Mouse (Mus musculus): Measurements from ENCODE around the gene Nipsnap2. TPM values are rescaled to one million over a fixed set of nuclear protein-coding genes. Genes with fewer than 3 reads are reported as not detected.

The Nipsnap2 gene
- total and polyA plus RNA-seq, 3 experiments = 56.0 to 76.7 (median 59.9) TPM

- Histone ChIP-seq H3K4me3 (ENCODE audit: low read depth, low read length) (peak overlapping the region; percentile 79), H3K36me3 (replicated peaks) (peaks cover 29% of the 10 kb centered on the region), H3K4me1 (ENCODE audit: insufficient read depth, low read depth, low read length) (peaks cover 61% of the 10 kb centered on the region), H3K27me3 (ENCODE audit: insufficient read depth, low read length) (no peaks in the 10 kb centered on the region), H3K9me3 (replicated peaks) (no peaks in the 10 kb centered on the region)
- TF ChIP-seq POLR2AphosphoS5 (IDR thresholded peaks at IDR 0.05; ENCODE audit: insufficient replicate concordance, low read depth, low read length) = no peak
- TF ChIP-seq TAL1 (conservative IDR thresholded peaks at IDR 0.05; ENCODE audit: low read depth, low read length) = no peak
- TF ChIP-seq GATA1 (IDR thresholded peaks at IDR 0.05; ENCODE audit: borderline replicate concordance, low read length) = no peak
- no peak for TF ChIP-seq CTCF (IDR thresholded peaks at IDR 0.05; ENCODE audit: low read depth, low read length)
- no peak for TF ChIP-seq GATA2 (IDR thresholded peaks at IDR 0.05; ENCODE audit: borderline replicate concordance, low read depth, low read length)
- DNase-seq (ENCODE audit: low spot score) (no peak), ATAC-seq (ENCODE audit: extremely low read depth, insufficient number of reproducible peaks, low FRiP score, poor library complexity, severe bottlenecking) (no peak)
These were observed 1.0 kb downstream of the Nipsnap2 start for GRCm38 (mm10) chr5:129725774-129726392.

GRCm38 (mm10) chr5:129726784-129727183 is 1.9 kb downstream of the Nipsnap2 start:
- Histone ChIP-seq H3K9me3 (replicated peaks) (no peaks in the 10 kb centered on the region), H3K4me1 (ENCODE audit: insufficient read depth, low read depth, low read length) (peaks cover 66% of the 10 kb centered on the region), H3K36me3 (replicated peaks) (peaks cover 31% of the 10 kb centered on the region), H3K27me3 (ENCODE audit: insufficient read depth, low read length) (no peaks in the 10 kb centered on the region), H3K4me3 (ENCODE audit: low read depth, low read length) (peak overlapping the region; percentile 48; the same call in 1 of the 2 replicates)
- TF ChIP-seq GATA1 (IDR thresholded peaks at IDR 0.05; ENCODE audit: borderline replicate concordance, low read length) = no peak
- TF ChIP-seq CTCF (IDR thresholded peaks at IDR 0.05; ENCODE audit: low read depth, low read length) = no peak
- TF ChIP-seq GATA2 (IDR thresholded peaks at IDR 0.05; ENCODE audit: borderline replicate concordance, low read depth, low read length) = no peak
- no peak for TF ChIP-seq POLR2AphosphoS5 (IDR thresholded peaks at IDR 0.05; ENCODE audit: insufficient replicate concordance, low read depth, low read length)
- TF ChIP-seq TAL1 (conservative IDR thresholded peaks at IDR 0.05; ENCODE audit: low read depth, low read length) = no peak
- ATAC-seq (ENCODE audit: extremely low read depth, insufficient number of reproducible peaks, low FRiP score, poor library complexity, severe bottlenecking) (no peak), DNase-seq (ENCODE audit: low spot score) (no peak)

- Histone ChIP-seq H3K27me3 (ENCODE audit: insufficient read depth, low read length) (no peaks in the 10 kb centered on the region), H3K36me3 (replicated peaks) (peaks cover 40% of the 10 kb centered on the region), H3K9me3 (replicated peaks) (no peaks in the 10 kb centered on the region), H3K4me1 (ENCODE audit: insufficient read depth, low read depth, low read length) (peaks cover 56% of the 10 kb centered on the region), H3K4me3 (ENCODE audit: low read depth, low read length) (peak overlapping the region; percentile 66; the same call in 1 of the 2 replicates)
- peak; percentile 31 for DNase-seq (ENCODE audit: low spot score)
- TF ChIP-seq POLR2AphosphoS5 (IDR thresholded peaks at IDR 0.05; ENCODE audit: insufficient replicate concordance, low read depth, low read length) = no peak
- no peak for TF ChIP-seq GATA1 (IDR thresholded peaks at IDR 0.05; ENCODE audit: borderline replicate concordance, low read length)
- no peak for TF ChIP-seq CTCF (IDR thresholded peaks at IDR 0.05; ENCODE audit: low read depth, low read length)
- TF ChIP-seq GATA2 (IDR thresholded peaks at IDR 0.05; ENCODE audit: borderline replicate concordance, low read depth, low read length) = no peak
- TF ChIP-seq TAL1 (conservative IDR thresholded peaks at IDR 0.05; ENCODE audit: low read depth, low read length) = no peak; the same call in 1 of the 2 replicates
- peak; percentile 18; the same call in 1 of the 2 replicates for ATAC-seq (ENCODE audit: extremely low read depth, insufficient number of reproducible peaks, low FRiP score, poor library complexity, severe bottlenecking)
These were observed 4.4 kb downstream of the Nipsnap2 start for GRCm38 (mm10) chr5:129729286-129729685.

GRCm38 (mm10) chr5:129730344-129730743 is 5.5 kb downstream of the Nipsnap2 start:
- H3K9me3 ChIP-seq (replicated peaks) = no peaks in the 10 kb centered on the region
- H3K27me3 ChIP-seq (ENCODE audit: insufficient read depth, low read length) = no peaks in the 10 kb centered on the region
- peak overlapping the region; percentile 47; the same call in 1 of the 2 replicates for H3K4me3 ChIP-seq (ENCODE audit: low read depth, low read length)
- peaks cover 51% of the 10 kb centered on the region for H3K36me3 ChIP-seq (replicated peaks)
- H3K4me1 ChIP-seq (ENCODE audit: insufficient read depth, low read depth, low read length) = peaks cover 53% of the 10 kb centered on the region
- DNase-seq (ENCODE audit: low spot score) (peak; percentile 4), ATAC-seq (ENCODE audit: extremely low read depth, insufficient number of reproducible peaks, low FRiP score, poor library complexity, severe bottlenecking) (peak; percentile 32; the same call in 1 of the 2 replicates)
- TF ChIP-seq GATA1 (IDR thresholded peaks at IDR 0.05; ENCODE audit: borderline replicate concordance, low read length) = no peak
- no peak for TF ChIP-seq GATA2 (IDR thresholded peaks at IDR 0.05; ENCODE audit: borderline replicate concordance, low read depth, low read length)
- no peak for TF ChIP-seq TAL1 (conservative IDR thresholded peaks at IDR 0.05; ENCODE audit: low read depth, low read length)
- TF ChIP-seq CTCF (IDR thresholded peaks at IDR 0.05; ENCODE audit: low read depth, low read length) = no peak
- TF ChIP-seq POLR2AphosphoS5 (IDR thresholded peaks at IDR 0.05; ENCODE audit: insufficient replicate concordance, low read depth, low read length) = no peak

GRCm38 (mm10) chr5:129731021-129731420 is 6.2 kb downstream of the Nipsnap2 start:
- TF ChIP-seq CTCF (IDR thresholded peaks at IDR 0.05; ENCODE audit: low read depth, low read length) (no peak), POLR2AphosphoS5 (IDR thresholded peaks at IDR 0.05; ENCODE audit: insufficient replicate concordance, low read depth, low read length) (no peak), GATA2 (IDR thresholded peaks at IDR 0.05; ENCODE audit: borderline replicate concordance, low read depth, low read length) (no peak), TAL1 (conservative IDR thresholded peaks at IDR 0.05; ENCODE audit: low read depth, low read length) (no peak), GATA1 (IDR thresholded peaks at IDR 0.05; ENCODE audit: borderline replicate concordance, low read length) (no peak)
- ATAC-seq (ENCODE audit: extremely low read depth, insufficient number of reproducible peaks, low FRiP score, poor library complexity, severe bottlenecking) (no peak), DNase-seq (ENCODE audit: low spot score) (no peak)
- no peaks in the 10 kb centered on the region for H3K9me3 ChIP-seq (replicated peaks)
- peaks cover 55% of the 10 kb centered on the region for H3K36me3 ChIP-seq (replicated peaks)
- peaks cover 55% of the 10 kb centered on the region for H3K4me1 ChIP-seq (ENCODE audit: insufficient read depth, low read depth, low read length)
- H3K4me3 ChIP-seq (ENCODE audit: low read depth, low read length) = no peak overlapping the region
- no peaks in the 10 kb centered on the region for H3K27me3 ChIP-seq (ENCODE audit: insufficient read depth, low read length)

- DNase-seq (ENCODE audit: low spot score) (no peak), ATAC-seq (ENCODE audit: extremely low read depth, insufficient number of reproducible peaks, low FRiP score, poor library complexity, severe bottlenecking) (no peak; the same call in 1 of the 2 replicates)
These were observed 16.1 kb downstream of the Nipsnap2 start for GRCm38 (mm10) chr5:129740976-129741375.

More at GRCm38 (mm10) chr5:129740976-129741375, 16.1 kb downstream of the Nipsnap2 start:
- H3K9me3 ChIP-seq (replicated peaks) = no peaks in the 10 kb centered on the region
- H3K4me1 ChIP-seq (ENCODE audit: insufficient read depth, low read depth, low read length) = no peaks in the 10 kb centered on the region; the same call in 1 of the 2 replicates
- TF ChIP-seq CTCF (IDR thresholded peaks at IDR 0.05; ENCODE audit: low read depth, low read length) = peak; percentile 42; the same call in 1 of the 2 replicates
- TF ChIP-seq POLR2AphosphoS5 (IDR thresholded peaks at IDR 0.05; ENCODE audit: insufficient replicate concordance, low read depth, low read length) = no peak
- peaks cover 76% of the 10 kb centered on the region for H3K36me3 ChIP-seq (replicated peaks)
- no peaks in the 10 kb centered on the region for H3K27me3 ChIP-seq (ENCODE audit: insufficient read depth, low read length)
- no peak overlapping the region for H3K4me3 ChIP-seq (ENCODE audit: low read depth, low read length)

Data from G1E (cell line).